Mouse (Mus musculus) megakaryocyte, adult 5-6 weeks (primary cell): ENCODE measurements around the gene Olfr935. TPM values are rescaled to one million over a fixed set of nuclear protein-coding genes. Genes with fewer than 3 reads are reported as not detected.

Source experiments
- ATAC-seq: 2 replicates; pipeline ENCODE4 v1.8.0; 2016; ENCODE audit warnings: mild to moderate bottlenecking, inconsistent platforms; ENCODE audit not compliant: poor library complexity, severe bottlenecking
- total RNA-seq, 2 experiments: library from RNA; stranded (forward) in 1 of 2; stranded (reverse) in 1 of 2; fragments of 153-499, 151-499 nt in 1 of 2; fragments of 221-1000, 200-1000 nt in 1 of 2; gene quantifications; 2 replicates each; pipeline versions ENCODE4 v1.2.3 to v1.2.4; 2015 to 2017

Olfr935 gene
- total RNA-seq (2015), result not detected in 2 replicates
- total RNA-seq (2017), result not detected in 2 replicates

DNA sequence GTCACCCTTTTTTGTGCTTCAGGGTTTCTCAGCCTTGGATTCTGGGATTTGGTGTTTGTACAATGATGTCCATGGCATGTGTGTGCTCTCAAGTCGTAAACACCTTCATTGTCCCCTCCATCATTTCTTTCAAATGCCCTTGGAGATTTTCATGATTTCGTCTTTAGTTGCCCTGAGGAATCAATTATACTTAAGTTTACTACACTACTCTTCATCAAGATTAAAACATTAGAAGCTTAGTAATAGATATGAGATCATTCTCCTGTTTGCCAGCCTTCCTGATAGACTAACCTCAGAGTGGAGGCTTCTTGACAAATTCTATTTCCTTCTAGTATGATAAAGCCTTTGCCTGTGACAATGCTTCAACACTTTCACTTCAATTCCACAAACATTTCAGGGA is at the start of gene Olfr935:
Gene Olfr935 (minus strand): TSS at position 101 of the 400 bp plus-strand sequence.
- ATAC-seq, result no peak

GRCm38 (mm10) chr9:39023277-39023676 is 23.8 kb upstream of the Olfr935 start, which contains the start of gene Olfr146:
Olfr146 (minus strand) TSS chr9:39023377.
- ATAC-seq, result no peak

DNA sequence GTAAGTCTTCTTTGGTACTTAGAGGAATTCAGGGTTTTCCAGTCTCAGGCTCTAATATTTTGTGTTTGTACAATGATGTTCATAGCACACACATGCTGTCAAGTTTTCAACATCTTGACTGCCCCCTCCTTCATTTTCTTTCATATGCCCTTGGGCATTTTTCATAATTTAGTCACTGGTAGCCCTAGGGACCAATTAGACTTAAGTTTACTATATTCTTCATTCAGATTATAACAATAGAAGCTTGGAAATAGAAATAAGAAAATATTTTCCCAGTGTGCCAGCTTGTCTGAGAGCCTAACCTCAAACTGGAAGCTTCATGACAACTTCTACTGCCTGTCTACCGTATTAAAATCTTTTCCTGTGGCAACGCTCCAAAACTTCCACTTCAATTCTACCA is 11.3 kb downstream of the Olfr935 start, which contains the start of gene Olfr934:
Gene Olfr934 (minus strand): TSS at position 101 of the 400 bp plus-strand sequence.
- no peak for ATAC-seq

DNA sequence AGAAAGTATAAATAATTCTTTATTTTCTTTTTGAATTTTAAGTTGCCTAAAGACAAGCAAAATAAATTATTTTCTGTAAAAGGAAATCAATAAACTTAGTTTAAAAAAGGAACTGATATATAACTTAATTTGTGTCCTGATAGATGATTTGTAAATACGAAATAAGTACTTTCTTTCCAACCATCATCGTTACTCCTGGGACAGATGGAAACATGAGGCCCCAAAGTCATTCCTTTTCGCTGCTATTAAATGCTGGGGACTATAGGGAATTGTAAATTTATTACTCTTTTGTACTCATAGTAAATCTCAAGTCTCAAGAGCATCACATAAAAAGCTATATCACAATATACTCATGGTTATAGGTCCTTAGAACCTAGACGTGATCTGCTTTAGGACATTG is 27.5 kb downstream of the Olfr935 start, which contains the start of gene Olfr933:
Gene Olfr933 (plus strand): TSS at position 301 of the 400 bp plus-strand sequence.
- ATAC-seq, result no peak

DNA sequence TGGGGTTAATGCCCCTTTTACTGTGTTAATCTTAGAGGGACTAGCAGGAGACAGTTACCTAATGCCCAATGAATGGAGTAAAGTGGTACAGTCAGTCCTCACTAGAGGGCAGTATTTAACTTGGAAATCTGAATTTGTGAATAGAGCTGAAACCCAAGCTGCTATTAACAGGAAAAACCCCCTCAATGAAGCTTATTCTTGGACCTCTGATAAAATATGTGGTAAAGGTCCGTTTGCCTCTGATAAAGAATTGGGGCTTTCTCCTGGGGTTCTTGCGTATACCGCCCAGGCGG is 45.4 kb downstream of the Olfr935 start:
- no peak for ATAC-seq

- no peak for ATAC-seq
Observed at GRCm38 (mm10) chr9:38953401-38954123, 45.9 kb downstream of the Olfr935 start.

Other genes starting within 250 kb of the Olfr935 start
- 0.50 and 0.76 TPM in 2 replicates for gene Olfr920, start 247.4 kb downstream of the Olfr935 start, total RNA-seq (2015)
- gene Olfr920, start 247.4 kb downstream of the Olfr935 start, total RNA-seq (2017), result 0.12 and 0.48 TPM in 2 replicates
- not detected in 2 replicates for gene Olfr921, start 226.6 kb downstream of the Olfr935 start, total RNA-seq (2015)
- 0.07 TPM in 1 of 2 replicates, not detected in the other for gene Olfr921, start 226.6 kb downstream of the Olfr935 start, total RNA-seq (2017)
- gene Olfr922, start 185.1 kb downstream of the Olfr935 start, total RNA-seq (2015), result not detected in 2 replicates
- gene Olfr922, start 185.1 kb downstream of the Olfr935 start, total RNA-seq (2017), result not detected in 2 replicates
- not detected in 2 replicates for gene Olfr923, start 173.1 kb downstream of the Olfr935 start, total RNA-seq (2015)
- not detected in 2 replicates for gene Olfr923, start 173.1 kb downstream of the Olfr935 start, total RNA-seq (2017)
- gene Olfr924, start 155.2 kb downstream of the Olfr935 start, total RNA-seq (2015), result not detected in 2 replicates
- gene Olfr924, start 155.2 kb downstream of the Olfr935 start, total RNA-seq (2017), result not detected in 2 replicates
- gene Olfr26, start 144.6 kb downstream of the Olfr935 start, total RNA-seq (2015), result not detected in 2 replicates
- not detected in 2 replicates for gene Olfr26, start 144.6 kb downstream of the Olfr935 start, total RNA-seq (2017)
- not detected in 2 replicates for gene Olfr926, start 122.6 kb downstream of the Olfr935 start, total RNA-seq (2015)
- gene Olfr926, start 122.6 kb downstream of the Olfr935 start, total RNA-seq (2017), result not detected in 2 replicates
- not detected in 2 replicates for gene Olfr930, start 69.9 kb downstream of the Olfr935 start, total RNA-seq (2015)
- gene Olfr930, start 69.9 kb downstream of the Olfr935 start, total RNA-seq (2017), result not detected in 2 replicates
- not detected in 2 replicates for gene Olfr933, start 27.4 kb downstream of the Olfr935 start, total RNA-seq (2015)
- gene Olfr933, start 27.4 kb downstream of the Olfr935 start, total RNA-seq (2017), result not detected in 2 replicates
- gene Olfr934, start 11.4 kb downstream of the Olfr935 start, total RNA-seq (2015), result not detected in 2 replicates
- gene Olfr934, start 11.4 kb downstream of the Olfr935 start, total RNA-seq (2017), result not detected in 2 replicates
- not detected in 2 replicates for gene Olfr146, start 23.7 kb upstream of the Olfr935 start, total RNA-seq (2015)
- gene Olfr146, start 23.7 kb upstream of the Olfr935 start, total RNA-seq (2017), result not detected in 2 replicates
- not detected in 2 replicates for gene Olfr937, start 65.3 kb upstream of the Olfr935 start, total RNA-seq (2015)
- not detected in 2 replicates for gene Olfr937, start 65.3 kb upstream of the Olfr935 start, total RNA-seq (2017)
- gene Olfr938, start 79.2 kb upstream of the Olfr935 start, total RNA-seq (2015), result not detected in 2 replicates
- not detected in 2 replicates for gene Olfr938, start 79.2 kb upstream of the Olfr935 start, total RNA-seq (2017)
- gene Olfr27, start 128.4 kb upstream of the Olfr935 start, total RNA-seq (2015), result not detected in 2 replicates
- not detected in 2 replicates for gene Olfr27, start 128.4 kb upstream of the Olfr935 start, total RNA-seq (2017)
- gene Olfr943, start 166.6 kb upstream of the Olfr935 start, total RNA-seq (2015), result not detected in 2 replicates
- not detected in 2 replicates for gene Olfr943, start 166.6 kb upstream of the Olfr935 start, total RNA-seq (2017)
- gene Olfr944, start 202.2 kb upstream of the Olfr935 start, total RNA-seq (2015), result not detected in 2 replicates
- gene Olfr944, start 202.2 kb upstream of the Olfr935 start, total RNA-seq (2017), result not detected in 2 replicates